Mouse (Mus musculus) kidney, postnatal 0 days (tissue): ENCODE results near the gene A3galt2. TPM values are rescaled to one million over a fixed set of nuclear protein-coding genes. Genes with fewer than 3 reads are reported as not detected.
A peak's percentile ranks its signal among the peaks of the same experiment; 100 is the strongest.

Experiments used
- ATAC-seq: fragments of 200-750 bp; cut with Nextera tagmentation; replicated peaks from 2 replicates; pipeline ENCODE4 v1.8.0; 2017; ENCODE audit warnings: low read depth, moderate number of reproducible peaks, moderate TSS enrichment, moderate library complexity; ENCODE audit not compliant: low FRiP score
- DNase-seq: peaks from one replicate; pipeline ENCODE4 v3.0.0-alpha.2; 2016; ENCODE audit warnings: low spot score
- H3K27ac ChIP-seq: fragments of 300-500 bp; sonication (generic); 2 replicates; pipeline ENCODE4 v1.5.1; 2014; ENCODE audit warnings: mild to moderate bottlenecking
- H3K27me3 ChIP-seq: fragments of 300-500 bp; sonication (generic); 2 replicates; pipeline ENCODE4 v1.6.1; 2014; ENCODE audit warnings: low read length, mixed read lengths; ENCODE audit not compliant: insufficient read depth
- H3K36me3 ChIP-seq: fragments of 300-500 bp; sonication (generic); 2 replicates; pipeline ENCODE4 v1.6.1; 2014; ENCODE audit warnings: low read length, mixed read lengths; ENCODE audit not compliant: insufficient read depth
- H3K4me1 ChIP-seq: fragments of 300-500 bp; sonication (generic); replicated peaks from 2 replicates; pipeline ENCODE4 v1.6.1; 2014; ENCODE audit warnings: antibody characterized with exemption, low read length, mixed read lengths; ENCODE audit not compliant: insufficient read depth
- H3K4me2 ChIP-seq: fragments of 300-500 bp; sonication (generic); 2 replicates; pipeline ENCODE4 v1.6.1; 2014; ENCODE audit warnings: mild to moderate bottlenecking, low read length, moderate library complexity, mixed read lengths
- H3K4me3 ChIP-seq: fragments of 300-500 bp; sonication (generic); replicated peaks from 2 replicates; pipeline ENCODE4 v1.5.1; 2014; ENCODE audit warnings: low read depth, low read length
- H3K9ac ChIP-seq: fragments of 300-500 bp; sonication (generic); 2 replicates; pipeline ENCODE4 v1.6.1; 2014; ENCODE audit warnings: low read depth, low read length
- H3K9me3 ChIP-seq: fragments of 300-500 bp; sonication (generic); replicated peaks from 2 replicates; pipeline ENCODE4 v1.6.1; 2016; ENCODE audit warnings: low read length, inconsistent platforms, mixed read lengths
- CTCF ChIP-seq: IDR thresholded peaks from 2 replicates; pipeline ENCODE4 v1.5.1; 2016; ENCODE audit warnings: antibody characterized with exemption, low read depth, mild to moderate bottlenecking, moderate library complexity
- WGBS: fragments of 180-500 bp; shearing (Covaris S2); extraction: QIAGEN DNeasy Blood & Tissue Kit; methylation state at CpG from one replicate; pipeline ENCODE4 v1.1.7; 2014; 5-methylcytosine and 5-hydroxymethylcytosine counted together
- polyA plus RNA-seq: library from polyadenylated mRNA; unstranded; fragments of >200 nt; fragmentation: Nextera tagmentation; extraction: Ambion mirVana; gene quantifications from 2 replicates; pipeline ENCODE4 v1.2.1, GENCODE M21; 2015

Gene A3galt2
- polyA plus RNA-seq, 1 experiment from 2014 or later: 0.13 TPM

GRCm38 (mm10) chr4:128773820-128774219 lies 18.7 kb downstream of the A3galt2 start:
- WGBS: 73% methylated on average over 11 of the region's 11 CpGs
- Histone ChIP-seq H3K4me3 (no peak overlapping the region), H3K27ac (no peak overlapping the region), H3K27me3 (no peaks in the 10 kb centered on the region), H3K9me3 (no peaks in the 10 kb centered on the region), H3K4me2 (no peak overlapping the region), H3K36me3 (peaks cover 40% of the 10 kb centered on the region), H3K4me1 (no peaks in the 10 kb centered on the region), H3K9ac (no peak overlapping the region)
- TF ChIP-seq CTCF: no peak
- no peak for ATAC-seq
- no peak for DNase-seq

DNA sequence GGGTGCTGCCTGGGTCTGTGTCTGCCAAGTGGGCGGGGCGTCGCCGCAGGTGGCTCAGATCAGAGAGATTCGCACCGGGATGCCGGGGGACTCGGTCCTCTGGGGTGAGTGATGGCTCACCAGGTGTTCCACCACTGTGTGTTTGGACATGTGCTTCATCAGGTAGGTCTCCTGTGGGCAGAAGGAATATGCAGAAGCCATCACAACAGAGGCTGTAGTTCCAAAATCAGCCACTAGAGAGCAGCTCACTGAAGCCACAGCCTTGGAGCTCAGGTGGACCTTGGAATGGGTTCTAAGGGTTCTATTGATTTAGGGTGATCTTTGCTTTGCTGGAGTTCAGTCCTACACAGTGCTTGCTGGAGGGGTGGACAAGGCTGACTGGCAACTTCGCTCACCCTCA lies 19.3 kb downstream of the A3galt2 start:
- Histone ChIP-seq H3K9me3 (no peaks in the 10 kb centered on the region), H3K4me3 (no peak overlapping the region), H3K4me1 (no peaks in the 10 kb centered on the region), H3K9ac (no peak overlapping the region), H3K4me2 (no peak overlapping the region), H3K27me3 (no peaks in the 10 kb centered on the region), H3K36me3 (peaks cover 43% of the 10 kb centered on the region), H3K27ac (no peak overlapping the region)
- WGBS: 91% methylated on average over 9 of the region's 9 CpGs
- no peak for DNase-seq
- no peak for ATAC-seq
- TF ChIP-seq CTCF: peak; percentile 72

- H3K4me1 ChIP-seq: no peaks in the 10 kb centered on the region
- DNase-seq (peak; percentile 76), ATAC-seq (peak; percentile 65)
- no peak overlapping the region for H3K4me2 ChIP-seq
- no peak overlapping the region for H3K9ac ChIP-seq
- WGBS: 51% methylated on average over 20 of the region's 20 CpGs
- no peaks in the 10 kb centered on the region for H3K27me3 ChIP-seq
- no peaks in the 10 kb centered on the region for H3K9me3 ChIP-seq
- peak; percentile 97 for TF ChIP-seq CTCF
- H3K4me3 ChIP-seq: no peak overlapping the region
- no peak overlapping the region for H3K27ac ChIP-seq
- H3K36me3 ChIP-seq: peaks cover 60% of the 10 kb centered on the region
Measured at GRCm38 (mm10) chr4:128776568-128777289, 21.6 kb downstream of the A3galt2 start.

DNA sequence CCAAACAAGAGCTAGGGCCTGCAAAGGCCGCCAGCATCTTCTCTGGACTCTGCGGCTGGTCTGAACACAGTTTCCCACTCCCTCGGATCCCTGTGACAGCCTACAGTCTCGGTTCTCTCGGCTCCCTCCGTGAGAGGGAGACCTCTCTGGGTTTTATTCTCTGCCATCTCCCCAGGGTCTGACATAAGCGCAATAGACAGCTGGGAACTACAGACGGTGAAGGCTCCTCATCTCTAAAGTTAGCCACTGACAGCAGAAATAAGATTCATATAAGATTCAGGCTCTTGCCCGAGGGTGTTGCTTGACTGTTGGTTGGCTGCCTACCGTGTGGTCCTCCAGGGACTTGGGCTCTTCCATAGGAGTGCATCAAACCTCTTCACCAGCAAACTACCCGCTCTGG lies 22.4 kb downstream of the A3galt2 start:
- TF ChIP-seq CTCF: no peak

GRCm38 (mm10) chr4:128782037-128782436 lies 26.9 kb downstream of the A3galt2 start:
- H3K9me3 ChIP-seq: no peaks in the 10 kb centered on the region
- no peak overlapping the region for H3K9ac ChIP-seq
- no peak overlapping the region for H3K4me2 ChIP-seq
- H3K27ac ChIP-seq: no peak overlapping the region
- H3K36me3 ChIP-seq: peaks cover 59% of the 10 kb centered on the region
- DNase-seq (no peak), ATAC-seq (no peak)
- H3K4me3 ChIP-seq: no peak overlapping the region
- no peaks in the 10 kb centered on the region for H3K27me3 ChIP-seq
- no peaks in the 10 kb centered on the region for H3K4me1 ChIP-seq
- WGBS: 76% methylated on average over 7 of the region's 7 CpGs
- no peak for TF ChIP-seq CTCF

More for the DNA sequence above, 22.4 kb downstream of the A3galt2 start:
- Histone ChIP-seq H3K4me3 (no peak overlapping the region), H3K9me3 (no peaks in the 10 kb centered on the region), H3K4me1 (no peaks in the 10 kb centered on the region), H3K36me3 (peaks cover 60% of the 10 kb centered on the region), H3K9ac (no peak overlapping the region), H3K27ac (no peak overlapping the region), H3K27me3 (no peaks in the 10 kb centered on the region), H3K4me2 (no peak overlapping the region)
- 86% methylated on average over 11 of the region's 11 CpGs for WGBS
- no peak for DNase-seq
- no peak for ATAC-seq

- no peak for TF ChIP-seq CTCF
- 68% methylated on average over 4 of the region's 4 CpGs for WGBS
- ATAC-seq: no peak
Measured at GRCm38 (mm10) chr4:128782645-128783044, 27.5 kb downstream of the A3galt2 start.

More at GRCm38 (mm10) chr4:128782645-128783044, 27.5 kb downstream of the A3galt2 start:
- no peaks in the 10 kb centered on the region for H3K27me3 ChIP-seq
- peaks cover 53% of the 10 kb centered on the region for H3K36me3 ChIP-seq
- H3K4me2 ChIP-seq: no peak overlapping the region
- H3K9ac ChIP-seq: no peak overlapping the region
- no peaks in the 10 kb centered on the region for H3K9me3 ChIP-seq
- DNase-seq: no peak
- H3K27ac ChIP-seq: no peak overlapping the region
- no peak overlapping the region for H3K4me3 ChIP-seq
- H3K4me1 ChIP-seq: no peaks in the 10 kb centered on the region
